Mouse (Mus musculus) stomach, embryonic 15.5 days (tissue): ENCODE data around the gene Zc3h7b. TPM values are rescaled to one million over a fixed set of nuclear protein-coding genes. Genes with fewer than 3 reads are reported as not detected.

Experiments used
- ATAC-seq: fragments of 200-750 bp; cut with Nextera tagmentation; 2 replicates; pipeline ENCODE4 v1.8.0; 2017; ENCODE audit warnings: low read depth, moderate number of reproducible peaks, moderate TSS enrichment; ENCODE audit not compliant: insufficient read depth, low FRiP score
- H3K27ac ChIP-seq: fragments of 300-500 bp; sonication (generic); 2 replicates; pipeline ENCODE4 v1.5.1; 2015; ENCODE audit warnings: mild to moderate bottlenecking, inconsistent platforms
- H3K27me3 ChIP-seq: fragments of 300-500 bp; sonication (generic); replicated peaks from 2 replicates; pipeline ENCODE4 v1.6.1; 2015; ENCODE audit warnings: inconsistent platforms
- H3K36me3 ChIP-seq: fragments of 300-500 bp; sonication (generic); 2 replicates; pipeline ENCODE4 v1.6.1; 2015; ENCODE audit warnings: inconsistent platforms
- H3K4me1 ChIP-seq: fragments of 300-500 bp; sonication (generic); 2 replicates; pipeline ENCODE4 v1.6.1; 2015; ENCODE audit warnings: inconsistent platforms
- H3K4me2 ChIP-seq: fragments of 300-500 bp; sonication (generic); 2 replicates; pipeline ENCODE4 v1.6.1; 2015; ENCODE audit warnings: mild to moderate bottlenecking, inconsistent platforms
- H3K4me3 ChIP-seq: fragments of 300-500 bp; sonication (generic); replicated peaks from 2 replicates; pipeline ENCODE4 v1.5.1; 2015; ENCODE audit warnings: inconsistent platforms
- H3K9ac ChIP-seq: fragments of 300-500 bp; sonication (generic); 2 replicates; pipeline ENCODE4 v1.6.1; 2015; ENCODE audit warnings: inconsistent platforms
- H3K9me3 ChIP-seq: fragments of 300-500 bp; sonication (generic); 2 replicates; pipeline ENCODE4 v1.6.1; 2016; ENCODE audit warnings: inconsistent platforms
- WGBS: fragments of 180-500 bp; shearing (Covaris S2); methylation state at CpG from one replicate; pipeline ENCODE4 v1.1.7; 2015; 5-methylcytosine and 5-hydroxymethylcytosine counted together
- polyA plus RNA-seq: library from polyadenylated mRNA; unstranded; fragments of >200 nt; fragmentation: Nextera tagmentation; extraction: Ambion mirVana; gene quantifications from 2 replicates; pipeline ENCODE4 v1.2.1, GENCODE M21; 2015

Gene Zc3h7b
- polyA plus RNA-seq, 1 experiment from 2014 or later = 23.8 TPM

DNA sequence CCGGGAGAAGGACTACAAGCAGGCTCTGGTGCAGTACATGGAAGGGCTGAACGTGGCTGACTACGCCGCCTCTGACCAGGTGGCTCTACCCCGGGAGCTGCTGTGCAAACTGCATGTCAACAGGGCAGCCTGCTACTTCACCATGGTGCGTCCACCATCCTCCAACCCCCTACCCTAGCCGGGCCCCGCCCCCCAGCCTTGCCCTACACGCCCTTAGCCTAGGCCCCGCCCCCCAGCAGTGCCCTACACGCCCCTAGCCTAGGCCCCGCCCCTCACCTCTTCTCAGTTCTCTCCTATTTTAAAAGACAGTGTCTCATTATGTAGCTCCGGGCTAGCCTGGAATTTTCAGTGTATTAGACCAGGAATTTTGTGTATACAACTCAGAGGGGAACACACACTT lies 24.2 kb downstream of the Zc3h7b start:
- Histone ChIP-seq H3K4me1 (no peaks in the 10 kb centered on the region), H3K9me3 (no peaks in the 10 kb centered on the region), H3K27ac (no peak overlapping the region), H3K4me2 (no peak overlapping the region), H3K36me3 (peaks cover 24% of the 10 kb centered on the region), H3K9ac (no peak overlapping the region), H3K4me3 (no peak overlapping the region), H3K27me3 (no peaks in the 10 kb centered on the region)
- no peak for ATAC-seq
- 49% methylated on average over 13 of the region's 13 CpGs for WGBS

DNA sequence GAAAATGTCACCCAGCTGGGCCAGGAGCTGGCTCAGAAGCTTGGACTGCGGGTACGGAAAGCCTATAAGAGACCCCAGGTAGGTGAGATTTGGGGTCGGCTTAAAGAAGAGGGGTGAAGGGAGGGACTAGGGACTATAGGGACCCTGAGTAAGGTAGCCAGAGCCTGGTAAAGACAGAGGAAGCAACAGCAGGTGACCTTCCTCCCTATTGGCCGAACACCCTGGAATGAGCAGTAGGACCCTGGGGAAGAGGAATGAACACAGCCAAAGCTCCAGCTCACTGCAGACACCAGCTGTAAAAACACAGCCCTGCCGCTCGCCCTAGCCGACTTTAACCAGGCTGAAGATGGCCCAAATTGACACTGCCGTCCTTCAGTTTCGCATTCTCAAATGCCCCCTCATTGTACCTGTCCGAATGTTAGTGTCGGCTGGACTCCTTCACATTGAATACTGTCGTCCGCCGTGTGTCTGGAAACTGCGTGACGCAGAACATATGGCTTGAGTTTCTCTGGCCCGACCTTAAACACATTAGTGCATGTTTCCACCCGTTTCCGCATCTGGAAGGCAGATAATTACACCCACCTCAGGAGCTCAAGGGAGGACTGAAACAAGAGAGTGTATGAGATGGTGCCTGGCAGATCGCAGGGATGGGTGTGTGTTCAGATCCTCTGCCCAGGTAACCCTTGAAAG lies 27.7 kb downstream of the Zc3h7b start:
- Histone ChIP-seq H3K4me1 (no peaks in the 10 kb centered on the region), H3K9ac (no peak overlapping the region), H3K27ac (no peak overlapping the region), H3K9me3 (no peaks in the 10 kb centered on the region), H3K27me3 (no peaks in the 10 kb centered on the region), H3K36me3 (peaks cover 50% of the 10 kb centered on the region), H3K4me3 (no peak overlapping the region), H3K4me2 (no peak overlapping the region)
- 73% methylated on average over 20 of the region's 20 CpGs for WGBS
- no peak for ATAC-seq

GRCm38 (mm10) chr15:81774505-81775171 lies 29.8 kb downstream of the Zc3h7b start:
- 87% methylated on average over 15 of the region's 15 CpGs for WGBS
- H3K36me3 ChIP-seq = peaks cover 62% of the 10 kb centered on the region
- H3K4me3 ChIP-seq = no peak overlapping the region
- no peaks in the 10 kb centered on the region for H3K27me3 ChIP-seq
- H3K4me2 ChIP-seq = no peak overlapping the region
- no peak overlapping the region for H3K27ac ChIP-seq
- H3K9ac ChIP-seq = no peak overlapping the region
- H3K4me1 ChIP-seq = no peaks in the 10 kb centered on the region
- no peak for ATAC-seq
- H3K9me3 ChIP-seq = no peaks in the 10 kb centered on the region

- H3K27ac ChIP-seq = no peak overlapping the region
- no peak overlapping the region for H3K4me3 ChIP-seq
- no peak overlapping the region for H3K9ac ChIP-seq
- no peaks in the 10 kb centered on the region for H3K9me3 ChIP-seq
- H3K27me3 ChIP-seq = no peaks in the 10 kb centered on the region
- no peaks in the 10 kb centered on the region for H3K4me1 ChIP-seq
- peaks cover 77% of the 10 kb centered on the region for H3K36me3 ChIP-seq
- WGBS = 84% methylated on average over 11 of the region's 11 CpGs
- ATAC-seq = no peak
- H3K4me2 ChIP-seq = no peak overlapping the region
Measured at GRCm38 (mm10) chr15:81776631-81777422, 32.0 kb downstream of the Zc3h7b start.

GRCm38 (mm10) chr15:81781816-81782215 lies 37.0 kb downstream of the Zc3h7b start:
- WGBS = 85% methylated on average over 7 of the region's 7 CpGs
- no peak overlapping the region for H3K9ac ChIP-seq
- H3K4me3 ChIP-seq = no peak overlapping the region
- H3K9me3 ChIP-seq = no peaks in the 10 kb centered on the region
- H3K36me3 ChIP-seq = peaks cover 80% of the 10 kb centered on the region
- ATAC-seq = no peak
- no peaks in the 10 kb centered on the region for H3K27me3 ChIP-seq
- no peak overlapping the region for H3K27ac ChIP-seq
- H3K4me1 ChIP-seq = no peaks in the 10 kb centered on the region
- H3K4me2 ChIP-seq = no peak overlapping the region

DNA sequence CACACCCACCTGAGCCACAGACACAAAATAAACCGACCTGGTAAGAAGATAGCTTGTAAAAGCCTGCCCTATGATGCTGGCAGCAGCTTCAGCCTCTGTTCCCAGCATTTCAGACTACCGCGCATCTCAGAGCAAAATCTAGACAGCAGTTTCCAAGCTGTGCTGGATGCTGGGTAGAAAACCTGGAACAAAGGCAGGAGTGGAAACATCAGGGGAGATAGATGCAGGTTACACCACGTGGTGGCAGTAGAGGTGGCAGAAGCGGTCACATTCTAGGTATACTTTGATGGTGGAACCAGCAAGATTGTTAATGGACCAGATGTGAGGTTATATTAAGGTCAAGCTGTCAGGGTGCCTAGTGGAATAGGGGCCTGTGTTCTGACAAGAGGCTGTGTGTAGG lies 39.9 kb downstream of the Zc3h7b start:
- H3K36me3 ChIP-seq = peaks cover 69% of the 10 kb centered on the region
- no peak overlapping the region for H3K9ac ChIP-seq
- H3K9me3 ChIP-seq = no peaks in the 10 kb centered on the region
- no peak overlapping the region for H3K4me3 ChIP-seq
- no peak overlapping the region for H3K27ac ChIP-seq
- no peak overlapping the region for H3K4me2 ChIP-seq
- H3K27me3 ChIP-seq = no peaks in the 10 kb centered on the region
- ATAC-seq = no peak
- whole genome bisulfite sequencing = 62% methylated on average over 5 of the region's 5 CpGs
- H3K4me1 ChIP-seq = no peaks in the 10 kb centered on the region

- no peak overlapping the region for H3K9ac ChIP-seq
- WGBS = 95% methylated on average over 8 of the region's 8 CpGs
- H3K36me3 ChIP-seq = peaks cover 59% of the 10 kb centered on the region
- no peaks in the 10 kb centered on the region for H3K9me3 ChIP-seq
- H3K4me2 ChIP-seq = no peak overlapping the region
- no peaks in the 10 kb centered on the region for H3K27me3 ChIP-seq
- no peak for ATAC-seq
- no peak overlapping the region for H3K27ac ChIP-seq
- no peaks in the 10 kb centered on the region for H3K4me1 ChIP-seq
- H3K4me3 ChIP-seq = no peak overlapping the region
Measured at GRCm38 (mm10) chr15:81785701-81786100, 40.8 kb downstream of the Zc3h7b start.

GRCm38 (mm10) chr15:81787525-81787924 lies 42.7 kb downstream of the Zc3h7b start:
- no peaks in the 10 kb centered on the region for H3K27me3 ChIP-seq
- no peak overlapping the region for H3K9ac ChIP-seq
- H3K27ac ChIP-seq = no peak overlapping the region
- H3K4me1 ChIP-seq = no peaks in the 10 kb centered on the region
- H3K4me2 ChIP-seq = no peak overlapping the region
- WGBS = 92% methylated on average over 13 of the region's 13 CpGs
- peaks cover 50% of the 10 kb centered on the region for H3K36me3 ChIP-seq
- ATAC-seq = no peak
- H3K4me3 ChIP-seq = no peak overlapping the region
- H3K9me3 ChIP-seq = no peaks in the 10 kb centered on the region

DNA sequence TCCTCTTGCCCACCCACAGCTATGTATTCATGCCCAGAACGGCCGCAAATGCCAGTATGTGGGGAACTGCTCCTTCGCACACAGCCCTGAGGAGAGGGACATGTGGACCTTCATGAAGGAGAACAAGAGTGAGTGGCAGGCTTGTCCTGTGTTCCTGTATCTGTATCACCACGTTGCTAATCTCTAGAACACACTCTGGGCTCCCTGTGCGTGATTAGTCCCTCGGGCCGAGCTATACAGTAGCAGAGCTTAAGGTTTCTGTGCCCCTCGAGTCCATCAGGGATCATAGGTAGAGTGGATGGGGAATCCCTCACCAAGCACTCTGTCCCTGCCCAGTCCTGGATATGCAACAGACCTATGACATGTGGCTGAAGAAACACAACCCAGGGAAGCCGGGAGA lies 47.6 kb downstream of the Zc3h7b start:
- no peak for ATAC-seq
- H3K9ac ChIP-seq = no peak overlapping the region
- H3K27ac ChIP-seq = no peak overlapping the region
- peaks cover 34% of the 10 kb centered on the region for H3K36me3 ChIP-seq
- H3K4me1 ChIP-seq = no peaks in the 10 kb centered on the region
- H3K27me3 ChIP-seq = no peaks in the 10 kb centered on the region
- H3K4me2 ChIP-seq = no peak overlapping the region
- no peaks in the 10 kb centered on the region for H3K9me3 ChIP-seq
- H3K4me3 ChIP-seq = no peak overlapping the region
- 89% methylated on average over 9 of the region's 9 CpGs for WGBS

DNA sequence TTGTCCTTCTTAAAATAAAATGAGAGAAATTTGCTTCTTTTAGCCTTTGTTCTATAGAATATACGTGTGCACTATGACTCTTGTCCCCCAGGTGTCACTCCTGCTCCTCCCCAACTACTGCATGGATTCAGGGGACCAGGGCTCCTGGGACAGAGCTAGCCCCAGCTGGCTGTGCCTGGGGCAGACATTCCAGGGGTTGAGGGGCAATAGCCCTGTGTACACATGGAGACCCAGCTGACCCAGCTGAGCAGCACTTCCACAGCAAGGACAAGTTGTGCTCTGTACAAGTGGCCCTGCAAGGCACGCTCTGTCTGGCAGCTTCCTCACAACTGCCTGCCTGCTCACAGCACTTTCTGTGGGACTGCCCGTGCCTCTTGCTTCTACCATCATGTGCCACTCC lies 51.4 kb downstream of the Zc3h7b start:
- Histone ChIP-seq H3K4me2 (no peak overlapping the region), H3K9ac (no peak overlapping the region), H3K9me3 (no peaks in the 10 kb centered on the region), H3K27me3 (no peaks in the 10 kb centered on the region), H3K27ac (no peak overlapping the region), H3K4me3 (no peak overlapping the region), H3K36me3 (peaks cover 28% of the 10 kb centered on the region; the same call in 1 of the 2 replicates), H3K4me1 (no peaks in the 10 kb centered on the region)
- ATAC-seq = no peak
- 77% methylated on average over 3 of the region's 3 CpGs for WGBS

GRCm38 (mm10) chr15:81797861-81798260 lies 53.0 kb downstream of the Zc3h7b start:
- Histone ChIP-seq H3K27ac (no peak overlapping the region), H3K4me2 (no peak overlapping the region), H3K4me3 (no peak overlapping the region), H3K27me3 (no peaks in the 10 kb centered on the region), H3K36me3 (peaks cover 16% of the 10 kb centered on the region; the same call in 1 of the 2 replicates), H3K9ac (no peak overlapping the region), H3K4me1 (peaks cover 9% of the 10 kb centered on the region), H3K9me3 (no peaks in the 10 kb centered on the region)
- 86% methylated on average over 6 of the region's 6 CpGs for WGBS
- ATAC-seq = no peak

GRCm38 (mm10) chr15:81798421-81798820 lies 53.6 kb downstream of the Zc3h7b start:
- H3K9ac ChIP-seq = no peak overlapping the region
- no peaks in the 10 kb centered on the region for H3K9me3 ChIP-seq
- no peak overlapping the region for H3K27ac ChIP-seq
- WGBS = 89% methylated on average over 4 of the region's 4 CpGs
- no peak for ATAC-seq
- H3K4me3 ChIP-seq = no peak overlapping the region
- peaks cover 14% of the 10 kb centered on the region for H3K4me1 ChIP-seq
- no peaks in the 10 kb centered on the region for H3K27me3 ChIP-seq
- peaks cover 11% of the 10 kb centered on the region; the same call in 1 of the 2 replicates for H3K36me3 ChIP-seq
- no peak overlapping the region for H3K4me2 ChIP-seq
